Mouse (Mus musculus) kidney, adult 11 months (tissue): ENCODE data around the gene Mprip.
A peak's percentile ranks its signal among the peaks of the same experiment; 100 is the strongest.
"Not testable (repeated sequence)": the region's sequence is repeated elsewhere in the genome, so short reads cannot be mapped to it uniquely, and the experiment has no call there.

Source experiments
- DNase-seq: peaks from one replicate; pipeline ENCODE4 v3.0.0; 2022

Mprip gene

DNA sequence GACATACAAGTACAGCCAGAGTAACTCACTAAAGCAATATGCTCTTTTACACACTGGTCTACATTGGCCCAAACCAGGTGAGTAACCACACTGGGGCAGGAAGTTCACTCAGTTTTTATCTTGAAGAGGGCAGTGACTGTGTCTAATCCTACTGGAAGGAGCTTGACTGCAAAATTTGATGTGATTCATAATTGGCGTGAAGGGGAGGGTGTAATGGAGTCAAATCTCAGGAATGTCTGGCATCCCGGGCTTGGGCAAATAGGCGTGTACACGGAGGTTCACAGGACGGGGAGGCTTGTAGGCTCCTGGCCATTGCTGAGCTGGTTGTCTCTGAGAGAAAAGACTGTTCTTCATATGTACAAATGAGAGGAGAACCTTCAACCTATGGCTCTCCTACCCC lies 5.8 kb upstream of the Mprip start:
- peak; percentile 34 for DNase-seq

DNA sequence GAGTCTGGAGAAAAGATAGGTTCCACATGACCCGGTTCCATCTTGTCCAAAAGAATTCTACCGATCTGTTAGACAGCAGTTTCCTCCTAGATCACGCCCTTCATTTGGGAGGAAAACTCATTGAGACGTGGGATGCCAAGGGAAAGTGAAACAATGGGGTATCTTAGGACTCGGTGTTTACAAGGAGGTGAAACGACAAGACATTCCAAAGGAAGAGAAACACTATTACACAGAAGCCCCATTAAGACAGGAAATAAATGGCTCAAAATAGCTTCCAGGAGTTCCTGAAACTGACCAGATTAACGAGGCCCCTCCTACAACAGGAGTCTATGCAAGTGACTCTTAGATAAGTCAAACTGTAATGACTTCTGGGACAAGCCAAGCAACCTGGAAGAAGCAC lies 5.1 kb upstream of the Mprip start:
- no peak for DNase-seq

DNA sequence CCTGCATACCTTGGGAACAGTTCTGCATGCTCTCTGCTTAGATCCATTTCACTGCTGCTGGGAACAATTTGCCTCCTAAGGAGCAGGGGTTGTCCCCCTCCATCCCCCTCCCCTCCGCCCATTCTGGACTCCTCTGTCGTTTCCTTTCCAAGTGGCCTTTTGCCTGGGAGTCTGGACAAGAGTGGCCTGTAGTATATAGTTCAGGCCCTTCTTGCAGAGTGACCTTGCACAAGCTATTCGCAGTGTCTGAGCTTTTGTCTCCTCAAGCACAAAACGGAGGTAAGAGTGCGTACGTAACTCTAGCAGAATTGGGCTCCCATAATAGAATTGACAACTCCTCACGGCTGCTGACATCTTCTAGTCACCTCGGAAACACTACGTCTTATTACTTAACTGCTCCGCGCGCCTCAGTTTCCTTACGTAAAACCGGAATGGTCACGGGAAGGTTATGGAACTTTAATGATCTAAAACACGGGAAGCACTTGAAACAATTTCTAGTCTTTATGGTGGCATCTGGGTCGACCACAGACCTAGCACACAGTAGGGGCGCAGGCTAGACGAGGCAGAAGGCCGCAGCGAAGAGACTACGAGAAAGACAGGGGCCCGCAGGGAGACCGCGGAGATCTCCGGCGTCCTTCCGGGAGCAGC lies 620 bp downstream of the Mprip start:
- DNase-seq: no peak

DNA sequence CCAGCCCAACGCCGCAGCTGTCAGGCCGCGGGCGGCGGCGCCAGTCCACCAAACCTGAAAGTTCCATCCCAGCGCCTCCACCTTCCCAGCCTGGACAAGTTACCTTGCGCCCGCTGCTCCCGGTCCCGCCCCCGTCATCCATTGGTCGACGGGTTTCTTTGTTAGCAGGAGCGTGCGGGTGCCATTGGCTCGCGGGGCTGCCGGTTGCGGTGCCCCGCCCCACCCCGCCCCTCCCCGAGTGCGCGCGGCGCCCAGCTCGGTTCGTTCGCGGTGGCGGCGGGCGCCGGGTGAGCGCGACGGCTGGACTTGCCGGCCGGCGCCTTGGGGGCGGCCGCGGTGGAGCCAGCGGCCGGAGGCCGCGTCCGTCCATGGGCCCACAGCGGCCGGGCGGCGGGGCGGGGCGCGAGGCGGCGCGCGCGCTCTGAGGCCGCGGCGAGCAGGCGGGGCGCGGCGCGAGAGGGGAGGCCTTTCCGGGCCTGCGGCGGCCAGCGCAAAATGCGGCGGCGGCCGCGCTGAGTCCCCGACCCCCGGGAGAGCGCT lies 1.2 kb downstream of the Mprip start:
- peak; percentile 98 for DNase-seq

DNA sequence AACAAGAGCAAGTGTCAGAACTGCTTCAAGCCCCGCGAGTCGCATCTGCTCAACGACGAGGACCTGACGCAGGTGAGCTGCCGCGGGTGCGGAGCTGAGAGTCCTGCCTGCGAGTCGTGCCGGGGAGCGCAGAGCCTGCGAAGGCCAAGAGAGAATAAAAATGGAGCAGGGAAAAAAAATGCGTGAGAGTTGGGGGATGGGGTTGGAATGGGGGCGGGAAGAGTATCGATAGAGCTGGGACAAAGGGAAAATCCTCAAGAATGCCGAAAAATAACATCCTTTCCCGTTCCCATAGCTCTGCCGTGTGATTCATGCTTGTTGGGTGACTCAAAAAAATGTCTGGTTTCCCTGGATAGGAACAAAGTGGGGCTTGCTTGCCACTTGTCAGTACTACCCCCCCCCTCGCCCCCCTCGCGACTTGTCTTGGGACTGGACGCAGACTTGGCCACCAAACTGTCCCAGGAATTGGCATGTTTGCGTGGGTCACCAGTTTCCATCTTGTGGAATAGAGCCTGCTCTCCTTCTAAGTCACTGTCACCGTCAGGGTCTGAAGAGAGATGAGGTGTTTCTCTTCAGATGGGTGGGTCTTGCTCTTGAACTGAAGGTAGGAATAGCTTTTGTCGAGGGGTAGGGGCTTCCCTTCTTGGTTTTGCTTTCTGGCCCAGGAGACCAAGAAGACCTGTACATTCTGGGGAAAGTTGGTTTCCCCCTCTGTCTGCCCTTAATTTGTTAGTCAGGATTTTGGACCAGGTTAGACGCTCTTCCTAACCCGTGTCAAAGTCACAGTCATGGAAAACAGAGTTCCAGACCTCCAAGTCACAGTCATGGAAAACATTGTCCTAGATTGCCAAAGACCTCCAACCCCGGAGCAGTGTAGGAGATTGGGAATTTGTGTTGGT lies 2.0 kb downstream of the Mprip start:
- DNase-seq: no peak

DNA sequence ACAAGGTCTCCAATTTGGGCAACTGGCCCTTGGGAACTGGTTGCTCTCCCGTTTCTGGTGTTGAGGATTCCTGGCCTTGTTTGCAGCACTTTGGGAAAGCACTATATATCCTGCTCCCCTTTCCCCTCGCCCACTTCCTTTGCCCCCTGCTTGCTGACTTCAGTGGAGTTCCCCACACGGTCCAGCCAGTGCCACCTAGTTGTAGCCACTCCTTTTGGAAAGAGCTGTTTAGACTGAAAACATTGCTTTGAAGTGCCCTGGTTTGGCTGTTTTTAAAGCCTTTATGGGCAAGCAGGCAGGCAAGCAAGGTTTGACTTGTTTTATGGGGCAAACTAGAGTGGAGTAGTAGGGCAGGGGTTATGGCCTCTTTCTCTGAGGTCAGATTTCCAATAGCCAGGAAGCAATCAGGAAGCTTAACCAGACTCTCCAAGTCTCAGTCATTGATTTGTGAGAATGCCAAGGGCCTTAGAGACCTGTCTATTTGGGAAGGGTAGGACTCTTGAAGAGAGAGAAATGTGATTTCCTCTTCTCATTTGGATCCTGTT lies 2.7 kb downstream of the Mprip start:
- DNase-seq: no peak

DNA sequence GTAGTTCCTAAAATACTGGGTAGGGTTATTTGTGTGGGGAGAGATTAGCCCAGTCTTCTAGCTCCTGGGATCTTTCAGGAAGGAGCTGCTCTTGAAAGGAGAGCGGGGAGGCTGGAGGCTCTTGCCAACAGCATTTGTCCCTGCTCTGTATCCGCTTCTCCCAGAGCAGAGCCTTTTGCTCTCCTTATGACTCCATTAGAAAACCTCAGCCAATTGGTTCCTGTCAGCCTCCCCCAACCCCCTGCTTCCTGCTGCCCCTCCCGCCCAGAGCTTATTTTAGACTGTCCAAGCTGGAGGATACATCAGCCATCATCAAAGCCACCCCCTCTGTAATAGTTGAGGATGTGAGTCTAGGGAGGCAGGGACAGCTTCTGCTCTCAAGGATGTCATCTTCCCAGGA lies 3.7 kb downstream of the Mprip start:
- DNase-seq: peak; percentile 64

DNA sequence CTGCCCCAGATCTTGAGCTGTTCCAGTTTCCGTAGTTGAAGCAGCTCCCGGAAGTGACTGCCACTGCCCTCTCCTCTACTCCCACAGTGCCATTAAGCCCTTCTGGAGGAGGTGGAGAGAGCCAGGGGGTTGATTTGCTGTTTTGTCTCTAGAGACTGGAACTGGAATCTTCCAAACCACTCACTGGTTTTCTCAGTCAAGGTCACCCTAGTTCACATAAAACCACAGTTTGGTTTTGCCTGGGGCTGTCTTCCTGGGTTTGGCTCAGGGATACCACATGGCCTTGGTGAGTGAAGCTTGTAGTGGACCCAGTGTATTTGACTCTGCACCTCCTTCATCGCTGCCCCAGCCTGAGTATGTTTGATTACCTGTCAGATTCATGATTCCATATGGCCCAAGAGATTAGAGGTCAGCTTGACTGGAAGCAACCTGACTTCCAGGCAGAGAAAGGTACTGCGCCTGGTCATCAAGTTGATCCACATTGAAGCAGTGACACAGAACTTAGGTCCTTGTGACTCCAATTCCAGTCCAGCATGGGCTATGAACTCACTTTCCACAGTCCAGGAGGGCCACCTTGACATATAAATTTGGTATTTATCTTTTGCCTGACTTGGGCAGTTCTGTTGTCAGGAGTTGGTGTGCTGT lies 10.1 kb downstream of the Mprip start:
- DNase-seq: peak; percentile 45

DNA sequence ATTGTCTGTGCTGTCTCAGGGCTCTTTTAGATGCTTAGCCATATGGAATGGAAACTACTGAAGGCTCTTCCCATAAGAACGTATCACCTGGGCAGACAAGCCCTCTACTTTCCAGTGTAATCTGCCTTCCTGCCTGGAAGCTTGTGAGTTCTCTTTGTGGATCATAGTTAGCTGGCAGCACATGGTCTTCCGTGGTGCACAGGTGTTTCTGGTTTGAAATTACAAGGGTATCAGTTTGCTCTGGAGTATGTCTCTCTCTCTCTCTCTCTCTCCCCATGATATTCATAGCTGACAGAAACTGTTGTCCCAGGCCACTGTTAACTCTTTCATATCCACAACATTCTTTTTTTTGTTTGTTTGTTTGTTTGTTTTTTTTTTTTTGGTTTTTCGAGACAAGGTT lies 12.9 kb downstream of the Mprip start:
- no peak for DNase-seq

DNA sequence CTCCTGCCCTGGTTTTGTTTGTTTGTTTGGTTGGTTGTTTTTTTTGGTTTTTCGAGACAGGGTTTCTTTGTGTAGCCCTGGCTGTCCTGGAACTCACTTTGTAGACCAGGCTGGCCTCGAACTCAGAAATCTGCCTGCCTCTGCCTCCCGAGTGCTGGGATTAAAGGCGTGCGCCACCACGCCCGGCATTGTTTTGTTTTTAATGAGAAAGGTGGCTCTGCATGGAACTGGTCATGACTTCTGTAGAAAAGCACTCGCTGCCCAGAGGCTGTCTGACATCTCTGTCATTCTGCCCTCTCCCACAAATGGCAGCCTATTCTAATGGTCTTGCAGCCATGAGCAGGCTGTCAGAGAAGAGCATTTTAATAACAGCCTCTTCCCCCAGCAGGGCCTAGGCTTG lies 13.6 kb downstream of the Mprip start:
- not testable (repeated sequence) for DNase-seq

DNA sequence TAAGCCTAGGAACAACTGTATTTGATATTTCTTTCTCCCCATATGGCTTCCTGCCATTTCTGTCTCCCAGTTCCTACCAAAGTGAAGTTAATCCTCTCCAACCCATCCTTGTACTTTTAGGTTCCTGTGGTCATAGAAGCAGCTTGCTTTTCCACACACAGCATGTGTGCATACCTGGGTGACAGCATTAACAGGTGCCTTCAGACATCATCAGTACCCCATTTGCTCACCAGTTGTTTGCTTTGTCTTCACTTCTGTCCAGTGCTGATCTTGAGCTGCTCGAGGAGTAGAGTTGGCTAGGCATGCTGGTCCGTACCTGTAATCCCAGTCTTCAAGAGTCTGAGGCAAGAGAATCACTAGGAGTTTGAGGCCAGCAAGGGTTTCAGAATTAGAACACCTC lies 16.7 kb downstream of the Mprip start:
- no peak for DNase-seq

DNA sequence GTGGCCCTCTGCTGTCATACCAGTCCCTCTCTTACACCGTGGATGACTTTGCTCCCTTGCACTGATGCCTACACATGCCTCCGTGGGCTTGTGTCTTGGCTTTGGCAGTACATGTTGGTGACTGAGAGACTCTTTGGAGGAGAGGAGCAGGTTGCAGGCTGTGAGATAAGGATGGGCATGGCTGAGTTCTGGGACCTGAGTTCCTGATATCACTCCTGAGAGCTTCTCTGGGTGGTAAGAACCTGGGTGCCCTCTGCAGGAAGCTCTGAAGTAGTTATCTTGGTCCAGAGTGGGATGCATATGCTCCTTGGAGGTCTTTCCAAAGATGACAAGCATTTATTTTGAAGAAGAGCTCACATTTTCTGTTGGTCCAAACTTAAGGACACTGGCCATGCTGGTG lies 17.6 kb downstream of the Mprip start:
- DNase-seq: no peak

DNA sequence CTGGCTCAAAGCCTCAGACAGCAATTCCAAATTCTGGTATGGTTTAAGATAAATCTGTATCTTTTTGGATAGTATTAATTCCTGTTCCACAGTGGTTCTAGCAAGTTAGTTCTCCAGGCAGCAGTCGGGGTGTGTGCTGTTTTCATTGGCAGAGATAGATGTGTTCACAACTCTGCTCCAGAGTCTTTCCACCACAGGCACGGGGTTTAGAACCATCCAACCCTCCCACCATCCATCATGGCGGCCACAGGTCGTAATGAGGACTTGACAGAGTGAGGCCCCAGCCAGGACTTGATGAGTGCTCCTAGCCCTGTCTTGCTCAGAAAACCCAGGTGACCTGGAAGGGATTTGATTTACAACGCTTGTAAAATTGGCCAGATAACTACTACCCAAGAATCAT lies 19.0 kb downstream of the Mprip start:
- no peak for DNase-seq

DNA sequence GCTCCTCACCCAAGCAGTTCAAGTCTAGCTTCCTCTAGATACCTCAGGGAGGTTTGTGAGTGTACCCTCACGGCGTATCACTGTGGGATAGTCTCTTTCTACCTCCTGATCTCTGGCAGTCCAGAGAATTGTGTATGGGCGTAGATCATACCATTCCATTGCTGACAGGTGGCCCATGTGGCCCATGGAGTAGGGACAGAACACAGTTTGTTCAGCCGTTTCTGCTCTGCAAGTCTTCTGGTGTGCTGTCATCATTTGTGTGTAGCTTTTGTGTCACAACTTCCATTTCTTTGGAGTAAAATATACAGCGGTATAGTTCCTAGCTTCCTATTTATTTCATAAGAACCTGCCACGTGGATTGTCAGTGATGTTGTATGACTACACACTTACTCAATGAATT lies 23.9 kb downstream of the Mprip start:
- no peak for DNase-seq

DNA sequence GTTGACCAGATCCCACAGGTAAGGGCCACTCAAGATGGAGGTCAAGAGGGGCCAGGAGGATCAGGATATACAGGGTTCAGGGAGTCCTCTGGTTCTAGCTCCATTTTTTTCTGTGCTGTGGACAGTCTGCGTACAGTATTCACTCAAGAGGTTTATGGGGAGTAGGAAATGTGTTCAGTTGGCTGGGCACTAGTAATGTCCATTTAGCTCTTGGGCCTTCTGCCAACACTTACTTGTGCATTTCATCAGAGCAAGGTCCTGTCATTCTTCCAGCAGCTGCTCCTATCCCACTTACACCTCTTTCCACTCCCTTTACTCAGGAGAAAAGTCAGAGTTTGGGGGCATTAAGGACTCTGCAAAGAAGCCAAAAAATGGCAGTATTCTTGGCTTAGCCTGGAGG lies 33.4 kb downstream of the Mprip start:
- DNase-seq: peak; percentile 64

DNA sequence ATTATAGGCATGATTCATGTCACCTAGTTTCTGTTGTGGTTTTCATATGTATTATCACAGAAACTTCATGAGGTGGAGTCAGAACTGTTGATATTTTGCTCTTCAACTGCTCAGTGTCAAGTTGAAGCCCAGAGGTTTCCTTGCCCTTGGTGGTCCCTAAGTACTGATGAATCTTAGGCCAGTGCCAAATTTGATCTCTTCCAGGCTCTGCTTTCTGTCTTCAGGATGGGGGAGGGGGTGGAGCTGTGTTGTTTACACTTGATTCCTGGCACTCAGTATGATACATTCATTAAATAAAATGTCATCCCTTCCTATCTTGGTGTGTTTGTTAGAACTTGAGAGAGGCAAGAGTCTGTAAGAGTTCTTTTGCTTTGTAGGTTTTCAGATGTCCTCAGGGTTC lies 34.4 kb downstream of the Mprip start:
- no peak for DNase-seq

DNA sequence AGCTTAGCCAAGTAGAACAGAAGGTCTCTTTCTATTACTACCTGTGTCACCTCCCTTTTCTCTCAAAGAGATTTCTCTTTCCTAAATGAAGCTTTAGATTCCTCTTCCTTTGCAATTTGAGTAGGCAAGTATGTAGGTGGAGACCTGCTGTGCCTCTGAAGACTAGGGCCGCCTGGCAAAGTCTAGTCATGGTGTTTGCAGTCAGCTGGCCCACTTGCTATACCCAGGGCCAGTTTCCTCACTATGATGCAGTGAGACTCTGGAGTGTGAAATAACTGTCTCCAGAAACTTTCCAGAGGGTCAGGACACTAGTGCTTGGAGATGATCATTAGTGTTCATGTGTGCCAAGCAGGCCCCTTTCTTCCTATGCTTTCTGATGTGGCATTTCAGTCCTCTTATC lies 36.5 kb downstream of the Mprip start:
- DNase-seq: no peak

DNA sequence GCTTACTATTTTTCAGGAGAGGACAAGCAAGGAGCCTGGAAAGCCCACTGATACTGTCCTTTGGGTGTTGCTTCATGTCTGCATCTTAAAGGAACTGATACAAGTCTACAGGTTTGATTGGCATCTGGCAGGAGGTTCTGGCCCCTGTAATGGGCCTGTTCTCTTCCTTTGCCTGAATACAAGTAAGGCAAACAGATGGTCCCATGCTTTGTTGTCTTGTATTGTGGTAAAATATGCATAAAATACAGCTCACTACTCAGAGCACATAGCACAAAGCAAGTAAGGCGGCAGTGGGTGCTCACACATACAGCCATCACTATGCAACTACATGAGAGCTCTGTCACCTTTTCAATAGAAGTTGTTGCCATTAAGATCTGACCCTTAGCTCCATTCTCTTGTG lies 39.7 kb downstream of the Mprip start:
- DNase-seq: no peak

DNA sequence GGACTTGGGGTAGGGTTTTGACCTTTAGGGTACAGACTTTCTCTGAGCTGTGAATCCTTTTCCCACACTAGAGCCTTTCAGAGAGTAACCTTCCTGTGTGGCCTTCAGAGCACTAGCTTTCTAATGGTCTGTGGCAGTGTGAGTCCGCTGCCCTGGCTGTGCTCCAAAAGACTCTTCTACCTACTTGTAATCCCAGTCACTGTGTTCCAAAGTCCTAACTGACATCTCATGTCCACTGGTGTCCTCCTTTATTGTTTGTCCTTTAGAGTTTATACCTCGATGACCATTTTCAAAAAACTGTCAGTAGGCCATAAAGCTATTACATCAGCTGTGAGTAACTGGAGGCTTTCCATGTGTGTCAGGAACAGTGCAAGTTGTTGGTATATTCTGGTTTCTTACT lies 44.0 kb downstream of the Mprip start:
- DNase-seq: peak; percentile 64

DNA sequence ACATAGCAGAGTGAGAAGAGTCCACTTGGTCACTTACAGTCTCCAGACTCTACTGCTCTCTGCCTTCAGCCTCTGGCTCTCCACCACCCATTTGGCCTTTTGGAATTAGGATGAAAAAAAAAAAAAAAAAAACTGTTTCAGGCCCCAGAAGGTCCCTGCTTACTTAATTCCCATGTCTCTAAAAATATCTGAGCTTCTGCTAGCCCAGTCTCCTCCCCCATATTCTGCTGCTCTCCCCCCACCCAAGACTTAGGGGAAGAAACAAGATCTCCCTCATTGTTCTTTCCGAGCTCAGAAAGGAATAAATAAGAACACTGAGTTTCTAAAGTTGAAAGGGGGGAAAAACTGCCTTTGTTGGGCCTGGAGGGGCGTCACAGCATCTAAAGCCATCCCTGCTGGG lies 46.4 kb downstream of the Mprip start:
- DNase-seq: no peak

DNA sequence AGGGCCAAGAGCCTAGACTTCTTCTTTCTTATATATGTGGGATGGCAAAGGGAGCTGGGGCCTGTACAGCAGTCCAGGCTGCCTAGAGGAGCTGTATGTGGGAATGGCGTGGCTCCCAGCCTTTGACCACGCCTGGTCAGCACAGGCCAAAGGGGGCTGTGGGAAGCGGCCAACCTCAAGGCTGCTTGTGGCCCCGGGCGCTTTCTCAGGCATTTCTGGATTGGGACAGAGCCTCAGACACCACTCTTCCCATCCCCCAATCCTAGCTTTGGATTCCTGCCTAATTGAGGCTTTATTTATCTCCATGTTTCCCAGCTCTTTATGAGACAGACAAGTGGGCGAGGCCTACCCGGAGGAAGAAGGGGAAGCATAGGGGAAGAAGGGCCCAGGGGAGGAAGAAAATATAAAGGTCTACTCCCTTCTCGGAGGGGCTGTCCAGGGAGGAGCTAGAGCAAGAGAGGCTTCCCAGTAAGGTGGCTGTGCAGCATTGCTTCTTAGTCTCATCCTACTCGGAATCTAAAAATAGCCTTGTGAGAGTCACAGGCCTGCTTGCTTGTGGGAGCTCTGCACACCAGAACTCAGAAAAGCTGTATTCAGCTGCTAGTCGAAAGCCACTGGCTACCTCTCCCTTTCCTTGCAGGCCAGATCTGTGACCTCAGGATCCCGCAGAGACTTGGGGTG lies 47.0 kb downstream of the Mprip start:
- DNase-seq: peak; percentile 58

DNA sequence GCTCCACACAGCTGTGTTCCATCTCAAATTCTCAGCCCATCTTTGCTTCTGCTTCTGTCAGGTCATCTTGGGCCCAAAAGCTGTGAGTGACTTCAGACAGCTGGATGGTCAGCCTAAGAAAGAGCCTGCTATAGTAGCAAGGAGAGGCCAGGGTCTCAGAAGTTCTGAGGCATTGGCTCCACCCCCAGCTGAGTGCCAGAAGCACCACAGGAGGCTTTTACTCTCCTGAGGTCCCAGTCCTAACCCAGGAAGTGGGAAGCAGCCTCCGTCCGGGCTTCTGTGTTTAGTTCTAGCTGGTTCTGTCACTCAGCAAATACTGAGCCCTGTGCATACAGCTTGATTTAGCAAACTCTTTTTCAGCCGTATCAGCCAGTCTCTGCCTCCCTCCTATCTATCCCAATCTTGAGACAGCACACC lies 54.3 kb downstream of the Mprip start:
- DNase-seq: no peak

DNA sequence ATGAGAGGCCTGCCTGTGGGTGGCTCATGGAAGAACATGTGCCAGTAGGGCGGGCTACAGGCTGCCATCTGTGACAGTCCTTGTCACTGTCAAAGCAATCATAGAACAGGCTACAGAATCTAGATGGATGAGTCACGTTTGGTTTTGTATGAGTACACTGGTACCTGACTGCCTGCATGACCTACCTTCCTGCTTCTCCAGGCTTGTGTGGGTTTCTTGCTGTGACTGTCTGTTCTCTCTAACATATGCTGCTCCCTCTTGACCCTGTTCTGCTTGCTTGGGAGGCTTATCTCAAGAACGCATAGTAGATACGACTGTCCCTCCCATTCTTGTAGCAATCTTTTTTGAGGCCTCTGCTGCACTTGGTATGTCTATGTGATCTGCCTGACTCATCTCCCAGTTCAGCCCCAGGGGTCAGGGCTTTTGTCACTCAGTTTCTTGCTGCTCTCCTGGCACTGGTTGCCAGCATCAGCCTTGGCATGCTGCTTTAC lies 56.7 kb downstream of the Mprip start:
- no peak for DNase-seq
